Comparison of ENCODE assay signal across 35 mouse cellular contexts in the genomic region with DNA sequence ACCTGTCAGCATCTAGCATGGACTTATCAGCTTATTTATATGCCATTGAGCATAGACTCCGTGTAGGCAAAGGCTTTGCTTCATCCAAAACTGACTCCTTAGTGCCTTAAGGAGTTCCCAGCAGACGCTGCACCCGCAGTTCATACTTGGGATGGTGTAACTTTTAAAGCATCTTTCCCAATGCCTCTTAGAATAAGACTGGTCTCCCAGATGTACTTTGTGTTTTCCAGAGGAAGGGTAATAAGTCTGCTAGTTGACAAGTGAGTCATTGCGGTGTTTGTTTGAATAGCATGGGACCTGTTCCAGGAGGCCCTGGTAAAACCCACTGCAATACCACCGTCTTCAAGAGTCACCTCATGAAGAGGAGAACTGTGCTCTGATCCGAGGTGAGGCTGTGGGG. TPM values are rescaled to one million over a fixed set of nuclear protein-coding genes. Genes with fewer than 3 reads are reported as not detected.
DNase-seq lines count a peak whose midpoint lies in the region; ATAC-seq and TF ChIP-seq lines count a peak whose summit lies in the region.
"Had no signal": no experiment of that assay in that cellular context is flagged by ENCODE, and none has a peak within 500 bp of the region (broad histone marks: within the 10 kb centered on the region; RNA-seq: fewer than 3 reads in every experiment).

No protein-coding gene starts in this region.

- no peak overlapping the region for H3K27ac ChIP-seq in forebrain, embryonic 10.5 days
- H3K27ac ChIP-seq: embryonic facial prominence, embryonic 10.5 days; embryonic facial prominence, embryonic 13.5 days; forebrain, embryonic 12.5 days; forebrain, embryonic 15.5 days; hindbrain, embryonic 12.5 days; hindbrain, embryonic 15.5 days had no signal

- peak overlapping the region; percentile 18 for H3K4me2 ChIP-seq in myocyte (ENCODE audit: low read depth)
- H3K4me2 ChIP-seq: embryonic facial prominence, embryonic 13.5 days; forebrain, embryonic 12.5 days; forebrain, embryonic 15.5 days; heart, embryonic 11.5 days; hindbrain, embryonic 12.5 days; hindbrain, embryonic 15.5 days had no signal

- no peak overlapping the region for H3K4me3 ChIP-seq in myocyte
- H3K4me3 ChIP-seq in forebrain, embryonic 10.5 days: no peak overlapping the region
- H3K4me3 ChIP-seq: embryonic facial prominence, embryonic 10.5 days; embryonic facial prominence, embryonic 13.5 days; forebrain, embryonic 12.5 days; forebrain, embryonic 15.5 days; hindbrain, embryonic 12.5 days; hindbrain, embryonic 15.5 days had no signal

- no peaks in the 10 kb centered on the region for H3K79me2 ChIP-seq in myocyte (ENCODE audit: control insufficient read depth, insufficient read depth)

- H3K4me1 ChIP-seq in forebrain, embryonic 10.5 days: peaks cover 3% of the 10 kb centered on the region; the same call in 1 of the 2 replicates
- H3K4me1 ChIP-seq: embryonic facial prominence, embryonic 10.5 days; embryonic facial prominence, embryonic 13.5 days; forebrain, embryonic 15.5 days; hindbrain, embryonic 12.5 days had no signal

- DNase-seq in 3134 (ENCODE audit: extremely low read depth, insufficient read length, low spot score) (peak; percentile 65), 3T3-L1 (ENCODE audit: low read depth, low spot score) (peak; percentile 97), adipocyte (ENCODE audit: low spot score) (peak; percentile 41)
- no peak for DNase-seq in urinary bladder, postnatal 14 days (ENCODE audit: low spot score)
- no peak for DNase-seq in forebrain, embryonic 10.5 days (ENCODE audit: extremely low spot score, low spot score)
- DNase-seq: adrenal gland, postnatal 10 days; B cell, adult 2 months; cerebellum, adult 2 months; cerebellum, postnatal 10 days; cerebellum, postnatal 36 days; embryo, embryonic 11 days; gastrocnemius, postnatal 10 days; gastrocnemius, postnatal 36 days; kidney, adult 2 months had no signal

- no peak for ATAC-seq in erythroblast, adult 5-6 weeks (replicated peaks; ENCODE audit: low FRiP score, poor library complexity, severe bottlenecking)
- ATAC-seq: CD4-positive, CD25-positive, alpha-beta regulatory T cell, adult 4 months; forebrain, embryonic 15.5 days; intestine, postnatal 0 days had no signal

- no peaks in the 10 kb centered on the region for H3K27me3 ChIP-seq in myocyte (ENCODE audit: control insufficient read depth, insufficient read depth, insufficient read length)
- peaks cover 15% of the 10 kb centered on the region for H3K27me3 ChIP-seq in forebrain, embryonic 10.5 days (ENCODE audit: poor library complexity, severe bottlenecking)
- H3K27me3 ChIP-seq: forebrain, embryonic 15.5 days; hindbrain, embryonic 12.5 days; hindbrain, embryonic 15.5 days had no signal

- WGBS in forebrain, embryonic 10.5 days: 86% methylated on average over 6 of the region's 6 CpGs

- no peak for TF ChIP-seq POLR2A in myocyte (IDR thresholded peaks at IDR 0.05; ENCODE audit: insufficient read length, low read depth)

- no peak overlapping the region for H3ac ChIP-seq in myocyte (ENCODE audit: control insufficient read depth, insufficient read length)

- H3K9me3 ChIP-seq in forebrain, embryonic 10.5 days: no peaks in the 10 kb centered on the region
- H3K9me3 ChIP-seq: embryonic facial prominence, embryonic 10.5 days; embryonic facial prominence, embryonic 13.5 days; forebrain, embryonic 12.5 days; forebrain, embryonic 15.5 days; hindbrain, embryonic 12.5 days; hindbrain, embryonic 15.5 days had no signal

- no peaks in the 10 kb centered on the region for H3K36me3 ChIP-seq in myocyte (ENCODE audit: control insufficient read depth, insufficient read depth)
- H3K36me3 ChIP-seq in forebrain, embryonic 10.5 days (replicated peaks): no peaks in the 10 kb centered on the region
- H3K36me3 ChIP-seq: embryonic facial prominence, embryonic 10.5 days; embryonic facial prominence, embryonic 13.5 days; forebrain, embryonic 12.5 days; forebrain, embryonic 15.5 days; hindbrain, embryonic 12.5 days; hindbrain, embryonic 15.5 days had no signal

TF ChIP-seq in myocyte, 11 proteins besides CTCF, POLR2A, EP300 and RAD21:
- TF ChIP-seq CEBPB (IDR thresholded peaks at IDR 0.05; ENCODE audit: insufficient read depth, poor library complexity, severe bottlenecking) (peak; percentile 54; the same call in 1 of the 2 replicates), REST (IDR thresholded peaks at IDR 0.05; ENCODE audit: insufficient read depth, insufficient read length) (no peak), MAX (IDR thresholded peaks at IDR 0.05; ENCODE audit: low read depth) (no peak)

RNA-seq across cellular contexts. Expression of a gene that starts 10.3 kb away (rescaled TPM):
- polyA plus RNA-seq in myocyte (2012; fragmentation: generic; extraction: Trizol): not detected
- total RNA-seq in erythroblast, adult 5-6 weeks (2015; ENCODE audit: low replicate concordance): not detected in 2 replicates
- total RNA-seq in erythroblast, adult 5-6 weeks (2017; ENCODE audit: low replicate concordance): 0.68 TPM in 1 of 2 replicates, not detected in the other
- not detected in 2 replicates for polyA plus RNA-seq in forebrain, embryonic 10.5 days (2016; fragmentation: Nextera tagmentation; extraction: Ambion mirVana)
- total RNA-seq: gastrocnemius, postnatal 10 days; gastrocnemius, postnatal 36 days; MEL had no signal
- polyA plus RNA-seq: embryonic facial prominence, embryonic 10.5 days; forebrain, embryonic 12.5 days; forebrain, embryonic 15.5 days; heart, embryonic 11.5 days; heart, postnatal 0 days; hindbrain, embryonic 12.5 days; hindbrain, embryonic 15.5 days had no signal

RNA-seq across cellular contexts. Expression of a gene that starts 22.2 kb away (rescaled TPM):
- polyA plus RNA-seq in myocyte (2012; fragmentation: generic; extraction: Trizol): not detected
- not detected in 2 replicates for total RNA-seq in erythroblast, adult 5-6 weeks (2015; ENCODE audit: low replicate concordance)
- not detected in 2 replicates for total RNA-seq in erythroblast, adult 5-6 weeks (2017; ENCODE audit: low replicate concordance)
- polyA plus RNA-seq in forebrain, embryonic 10.5 days (2016; fragmentation: Nextera tagmentation; extraction: Ambion mirVana): 0.32 TPM in 1 of 2 replicates, not detected in the other
- total RNA-seq: adrenal gland, postnatal 10 days; adrenal gland, postnatal 36 days; gastrocnemius, adult 18-20 months; gastrocnemius, postnatal 10 days; gastrocnemius, postnatal 36 days; heart, adult 8-10 months; heart, postnatal 25 days; hematopoietic stem cell, adult 5-6 weeks; MEL had no signal
- polyA plus RNA-seq: CD4-positive, CD25-positive, alpha-beta regulatory T cell, adult 4 months; cortical plate, adult 2 months; forebrain, embryonic 15.5 days; heart, embryonic 11.5 days; heart, embryonic 14.5 days; heart, postnatal 0 days; intestine, embryonic 14.5 days; intestine, postnatal 0 days; kidney, adult 2 months had no signal

RNA-seq across cellular contexts. Expression of a gene that starts 24.4 kb away (rescaled TPM):
- polyA plus RNA-seq in myocyte (2012; fragmentation: generic; extraction: Trizol): not detected
- not detected in 2 replicates for total RNA-seq in erythroblast, adult 5-6 weeks (2015; ENCODE audit: low replicate concordance)
- not detected in 2 replicates for total RNA-seq in erythroblast, adult 5-6 weeks (2017; ENCODE audit: low replicate concordance)
- 0.09 TPM in 1 of 2 replicates, not detected in the other for polyA plus RNA-seq in forebrain, embryonic 10.5 days (2016; fragmentation: Nextera tagmentation; extraction: Ambion mirVana)
- total RNA-seq: gastrocnemius, adult 18-20 months; gastrocnemius, postnatal 10 days; gastrocnemius, postnatal 36 days; heart, adult 8-10 months; heart, postnatal 25 days; hematopoietic stem cell, adult 5-6 weeks; MEL had no signal
- polyA plus RNA-seq: CD4-positive, CD25-positive, alpha-beta regulatory T cell, adult 4 months; heart, embryonic 11.5 days had no signal

RNA-seq across cellular contexts. Expression of a gene that starts 52.6 kb away (rescaled TPM):
- 1.9 TPM for polyA plus RNA-seq in myocyte (2012; fragmentation: generic; extraction: Trizol)
- 3.1 and 3.7 TPM in 2 replicates for total RNA-seq in erythroblast, adult 5-6 weeks (2015; ENCODE audit: low replicate concordance)
- total RNA-seq in erythroblast, adult 5-6 weeks (2017; ENCODE audit: low replicate concordance): 0.77 TPM in 1 of 2 replicates, not detected in the other
- 8.3 and 8.8 TPM in 2 replicates for polyA plus RNA-seq in forebrain, embryonic 10.5 days (2016; fragmentation: Nextera tagmentation; extraction: Ambion mirVana)

RNA-seq across cellular contexts. Expression of a gene that starts 59.5 kb away (rescaled TPM):
- not detected for polyA plus RNA-seq in myocyte (2012; fragmentation: generic; extraction: Trizol)
- not detected in 2 replicates for total RNA-seq in erythroblast, adult 5-6 weeks (2015; ENCODE audit: low replicate concordance)
- total RNA-seq in erythroblast, adult 5-6 weeks (2017; ENCODE audit: low replicate concordance): 0.28 TPM in 1 of 2 replicates, not detected in the other
- 1.4 and 1.6 TPM in 2 replicates for polyA plus RNA-seq in forebrain, embryonic 10.5 days (2016; fragmentation: Nextera tagmentation; extraction: Ambion mirVana)
- total RNA-seq: MEL had no signal

Comparison
In these comparisons a context has a peak if more than half of its experiments do, and no peak if none do; other contexts are left out.
1. DNase-seq: peak in 3134 (single experiment), 3T3-L1 (single experiment) and adipocyte (single experiment); none in urinary bladder, postnatal 14 days (single experiment) and forebrain, embryonic 10.5 days (single experiment).